Mouse (Mus musculus): ENCODE data around the gene Cemip2. TPM values are rescaled to one million over a fixed set of nuclear protein-coding genes. Genes with fewer than 3 reads are reported as not detected.

Gene Cemip2
- polyA plus RNA-seq, 1 experiment from 2014 or later: 13.0 TPM

DNA sequence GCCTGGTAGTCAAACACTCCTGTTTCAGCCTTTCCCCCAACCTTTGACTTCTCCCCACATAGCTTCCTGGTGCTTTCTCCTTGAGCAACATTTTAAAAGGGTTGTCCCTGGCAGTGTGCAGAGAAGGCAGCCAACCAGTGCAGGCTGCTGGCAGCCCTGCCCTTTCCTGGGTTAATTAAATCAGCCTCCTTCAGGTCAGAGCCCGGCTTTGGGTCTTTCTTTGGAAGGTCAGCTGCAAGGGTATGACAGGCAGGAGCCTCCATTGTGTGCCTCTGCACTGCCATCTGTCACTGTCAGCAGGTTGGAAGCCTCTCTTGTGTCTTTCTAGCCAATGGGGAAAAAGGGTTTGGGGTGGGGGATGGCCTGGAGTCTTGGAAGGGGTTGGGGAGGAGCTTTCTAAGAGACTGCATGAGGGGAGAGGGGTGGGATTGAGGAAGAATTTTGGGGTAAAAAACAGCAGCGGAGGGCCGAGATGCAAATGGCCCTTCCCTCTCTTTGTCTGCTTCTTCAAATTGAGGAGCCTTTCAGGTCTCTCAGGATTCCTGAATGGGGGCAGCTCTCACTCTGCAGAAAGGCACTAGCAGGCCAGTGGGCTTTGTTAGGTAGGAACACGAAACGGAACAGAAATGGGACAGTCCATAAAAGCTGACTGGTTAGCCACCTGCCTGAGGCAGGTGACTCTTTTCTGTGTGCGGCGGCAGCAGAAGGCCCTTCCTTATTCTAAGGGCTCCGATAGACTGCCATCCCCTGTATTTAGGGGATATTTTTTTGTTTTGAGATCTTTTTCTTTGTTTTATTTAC, 6.4 kb downstream of the Cemip2 start:
- Histone ChIP-seq H3K9ac (ENCODE audit: low read length) (no peak overlapping the region), H3K36me3 (ENCODE audit: control insufficient read depth, insufficient read depth, low read length) (no peaks in the 10 kb centered on the region), H3K27me3 (ENCODE audit: control insufficient read depth, insufficient read depth, low read length) (no peaks in the 10 kb centered on the region), H3K27ac (ENCODE audit: low read length) (peak overlapping the region; percentile 62), H3K4me3 (replicated peaks; ENCODE audit: low read length) (no peak overlapping the region), H3K9me3 (replicated peaks; ENCODE audit: control insufficient read depth, low read length) (no peaks in the 10 kb centered on the region), H3K4me2 (ENCODE audit: low read depth, low read length) (peak overlapping the region; percentile 39), H3K4me1 (ENCODE audit: control insufficient read depth, insufficient read depth, low read length) (peaks cover 32% of the 10 kb centered on the region)
- 38% methylated on average over 8 of the region's 8 CpGs for WGBS
- peak; percentile 71 for ATAC-seq (ENCODE audit: insufficient read depth, low FRiP score)

GRCm38 (mm10) chr19:21785132-21785528, 7.0 kb downstream of the Cemip2 start:
- 27% methylated on average over 3 of the region's 3 CpGs for WGBS

DNA sequence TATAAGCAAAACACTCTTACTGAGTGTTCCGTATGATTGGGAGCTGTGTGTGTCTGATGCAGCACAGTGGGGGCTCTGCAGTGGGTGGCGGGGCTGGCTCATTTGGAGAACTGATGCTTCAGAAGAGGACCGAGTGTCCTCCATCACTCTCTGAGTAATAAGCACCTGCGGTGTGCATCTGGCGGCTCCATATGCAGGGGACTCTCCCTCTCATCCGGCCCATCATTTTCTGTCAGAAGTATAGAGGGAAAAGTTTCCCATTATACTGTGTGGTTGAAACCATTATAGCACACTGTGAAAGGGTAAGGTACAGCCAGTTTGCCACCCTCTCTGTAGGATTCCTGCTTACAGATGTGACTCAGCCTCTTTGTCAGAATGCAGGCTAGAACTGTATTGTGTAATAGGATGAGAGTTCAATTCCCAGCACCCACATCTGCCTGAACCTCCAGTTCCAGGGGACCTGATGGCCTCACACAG, 8.9 kb downstream of the Cemip2 start:
- H3K9me3 ChIP-seq (replicated peaks; ENCODE audit: control insufficient read depth, low read length): no peaks in the 10 kb centered on the region
- H3K27ac ChIP-seq (ENCODE audit: low read length): no peak overlapping the region
- H3K4me3 ChIP-seq (replicated peaks; ENCODE audit: low read length): no peak overlapping the region
- no peak overlapping the region for H3K4me2 ChIP-seq (ENCODE audit: low read depth, low read length)
- H3K36me3 ChIP-seq (ENCODE audit: control insufficient read depth, insufficient read depth, low read length): no peaks in the 10 kb centered on the region
- H3K9ac ChIP-seq (ENCODE audit: low read length): no peak overlapping the region
- 73% methylated on average over 6 of the region's 6 CpGs for WGBS
- peaks cover 14% of the 10 kb centered on the region for H3K4me1 ChIP-seq (ENCODE audit: control insufficient read depth, insufficient read depth, low read length)
- no peak for ATAC-seq (ENCODE audit: insufficient read depth, low FRiP score)
- H3K27me3 ChIP-seq (ENCODE audit: control insufficient read depth, insufficient read depth, low read length): no peaks in the 10 kb centered on the region

More at GRCm38 (mm10) chr19:21785132-21785528, 7.0 kb downstream of the Cemip2 start:
- ATAC-seq (ENCODE audit: insufficient read depth, low FRiP score): peak; percentile 28; the same call in 1 of the 2 replicates
- Histone ChIP-seq H3K36me3 (ENCODE audit: control insufficient read depth, insufficient read depth, low read length) (no peaks in the 10 kb centered on the region), H3K9me3 (replicated peaks; ENCODE audit: control insufficient read depth, low read length) (no peaks in the 10 kb centered on the region), H3K4me2 (ENCODE audit: low read depth, low read length) (no peak overlapping the region), H3K9ac (ENCODE audit: low read length) (no peak overlapping the region), H3K27me3 (ENCODE audit: control insufficient read depth, insufficient read depth, low read length) (no peaks in the 10 kb centered on the region), H3K27ac (ENCODE audit: low read length) (no peak overlapping the region), H3K4me1 (ENCODE audit: control insufficient read depth, insufficient read depth, low read length) (peaks cover 26% of the 10 kb centered on the region), H3K4me3 (replicated peaks; ENCODE audit: low read length) (no peak overlapping the region)

GRCm38 (mm10) chr19:21788999-21789398, 10.9 kb downstream of the Cemip2 start:
- H3K4me1 ChIP-seq (ENCODE audit: control insufficient read depth, insufficient read depth, low read length): peaks cover 7% of the 10 kb centered on the region
- no peak overlapping the region for H3K4me3 ChIP-seq (replicated peaks; ENCODE audit: low read length)
- ATAC-seq (ENCODE audit: insufficient read depth, low FRiP score): no peak
- peaks cover 5% of the 10 kb centered on the region; the same call in 1 of the 2 replicates for H3K36me3 ChIP-seq (ENCODE audit: control insufficient read depth, insufficient read depth, low read length)
- H3K27me3 ChIP-seq (ENCODE audit: control insufficient read depth, insufficient read depth, low read length): no peaks in the 10 kb centered on the region
- H3K9me3 ChIP-seq (replicated peaks; ENCODE audit: control insufficient read depth, low read length): no peaks in the 10 kb centered on the region
- H3K4me2 ChIP-seq (ENCODE audit: low read depth, low read length): no peak overlapping the region
- WGBS: 48% methylated on average over 8 of the region's 8 CpGs
- no peak overlapping the region for H3K9ac ChIP-seq (ENCODE audit: low read length)
- H3K27ac ChIP-seq (ENCODE audit: low read length): no peak overlapping the region

DNA sequence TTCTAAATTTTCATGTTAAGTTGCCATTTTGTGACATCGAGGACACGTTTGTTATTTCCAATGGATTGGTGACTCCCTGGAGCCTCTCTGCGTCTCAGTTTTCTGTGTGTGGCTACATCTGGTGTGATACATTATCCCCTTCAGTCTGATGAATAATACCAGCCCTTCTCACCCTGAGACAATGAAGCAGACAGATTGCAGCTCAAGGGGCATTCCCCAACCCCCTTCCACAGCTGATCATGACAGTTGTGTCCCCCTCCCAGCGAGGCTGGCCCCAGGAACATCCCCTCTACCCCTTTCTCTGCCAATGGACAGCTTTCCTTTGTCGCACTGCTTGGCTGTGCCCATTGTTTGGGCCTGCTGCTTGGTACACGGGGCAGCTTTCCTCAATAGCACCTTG, 11.5 kb downstream of the Cemip2 start:
- H3K4me3 ChIP-seq (replicated peaks; ENCODE audit: low read length): no peak overlapping the region
- no peak for ATAC-seq (ENCODE audit: insufficient read depth, low FRiP score)
- 59% methylated on average over 6 of the region's 6 CpGs for WGBS

GRCm38 (mm10) chr19:21791386-21791785, 13.2 kb downstream of the Cemip2 start:
- Histone ChIP-seq H3K9ac (ENCODE audit: low read length) (no peak overlapping the region), H3K4me3 (replicated peaks; ENCODE audit: low read length) (no peak overlapping the region), H3K36me3 (ENCODE audit: control insufficient read depth, insufficient read depth, low read length) (peaks cover 8% of the 10 kb centered on the region), H3K9me3 (replicated peaks; ENCODE audit: control insufficient read depth, low read length) (no peaks in the 10 kb centered on the region), H3K27me3 (ENCODE audit: control insufficient read depth, insufficient read depth, low read length) (no peaks in the 10 kb centered on the region), H3K4me2 (ENCODE audit: low read depth, low read length) (no peak overlapping the region), H3K27ac (ENCODE audit: low read length) (no peak overlapping the region), H3K4me1 (ENCODE audit: control insufficient read depth, insufficient read depth, low read length) (no peaks in the 10 kb centered on the region)
- no peak for ATAC-seq (ENCODE audit: insufficient read depth, low FRiP score)
- 80% methylated on average over 3 of the region's 3 CpGs for WGBS

More for the DNA sequence above, 11.5 kb downstream of the Cemip2 start:
- H3K27ac ChIP-seq (ENCODE audit: low read length): no peak overlapping the region
- H3K9ac ChIP-seq (ENCODE audit: low read length): no peak overlapping the region
- H3K27me3 ChIP-seq (ENCODE audit: control insufficient read depth, insufficient read depth, low read length): no peaks in the 10 kb centered on the region
- peaks cover 2% of the 10 kb centered on the region for H3K4me1 ChIP-seq (ENCODE audit: control insufficient read depth, insufficient read depth, low read length)
- no peak overlapping the region for H3K4me2 ChIP-seq (ENCODE audit: low read depth, low read length)
- peaks cover 7% of the 10 kb centered on the region for H3K36me3 ChIP-seq (ENCODE audit: control insufficient read depth, insufficient read depth, low read length)
- no peaks in the 10 kb centered on the region for H3K9me3 ChIP-seq (replicated peaks; ENCODE audit: control insufficient read depth, low read length)

DNA sequence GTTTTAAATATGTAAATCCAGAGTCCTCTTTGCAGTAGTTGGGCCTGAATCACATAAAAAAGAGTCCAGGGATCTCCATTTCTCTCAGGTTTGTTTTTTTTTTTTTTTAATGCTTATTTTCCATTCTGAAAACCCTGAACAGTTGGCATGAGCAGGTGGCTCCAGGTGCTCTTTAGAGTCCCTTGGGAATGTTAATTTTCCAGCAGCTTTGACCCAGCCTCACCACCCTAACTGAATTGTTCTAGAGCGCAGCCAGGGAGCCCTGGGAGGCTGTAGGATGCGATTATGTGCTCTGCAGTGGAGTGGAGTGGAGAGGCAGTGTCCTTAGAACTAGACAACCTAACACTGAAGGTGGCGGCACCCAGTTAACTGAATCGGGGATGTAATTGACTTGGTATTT, 13.7 kb downstream of the Cemip2 start:
- Histone ChIP-seq H3K4me3 (replicated peaks; ENCODE audit: low read length) (no peak overlapping the region), H3K36me3 (ENCODE audit: control insufficient read depth, insufficient read depth, low read length) (peaks cover 8% of the 10 kb centered on the region), H3K27me3 (ENCODE audit: control insufficient read depth, insufficient read depth, low read length) (no peaks in the 10 kb centered on the region), H3K9me3 (replicated peaks; ENCODE audit: control insufficient read depth, low read length) (no peaks in the 10 kb centered on the region), H3K27ac (ENCODE audit: low read length) (no peak overlapping the region), H3K4me1 (ENCODE audit: control insufficient read depth, insufficient read depth, low read length) (no peaks in the 10 kb centered on the region), H3K4me2 (ENCODE audit: low read depth, low read length) (no peak overlapping the region), H3K9ac (ENCODE audit: low read length) (no peak overlapping the region)
- 91% methylated on average over 4 of the region's 4 CpGs for WGBS
- no peak for ATAC-seq (ENCODE audit: insufficient read depth, low FRiP score)

DNA sequence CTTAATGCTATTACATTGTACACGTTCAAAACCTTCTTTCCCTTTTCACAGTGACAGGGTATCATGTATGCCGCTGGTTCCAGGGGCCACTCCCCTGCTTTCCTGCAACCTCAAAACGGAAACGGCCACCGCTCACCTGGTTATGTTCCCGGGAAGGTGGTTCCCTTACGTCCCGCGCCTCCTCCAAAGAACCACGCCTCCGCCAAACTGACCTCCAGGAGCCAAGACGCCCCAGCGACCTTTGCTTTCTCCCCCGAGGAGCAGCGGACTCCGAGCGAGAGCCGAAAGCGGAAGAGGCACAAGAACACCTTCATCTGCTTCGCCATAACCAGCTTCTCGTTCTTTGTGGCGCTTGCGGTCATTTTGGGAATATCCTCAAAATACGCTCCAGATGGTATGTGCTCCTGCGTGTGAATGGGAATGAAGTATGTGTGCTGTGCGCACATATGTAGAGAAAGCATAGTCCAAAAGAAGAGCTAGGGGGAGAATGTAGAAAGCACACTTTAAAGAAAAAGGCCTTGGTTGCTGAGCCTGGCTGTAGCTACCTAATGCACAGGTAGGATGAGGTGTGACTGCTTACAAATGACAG, 14.5 kb downstream of the Cemip2 start:
- Histone ChIP-seq H3K4me1 (ENCODE audit: control insufficient read depth, insufficient read depth, low read length) (no peaks in the 10 kb centered on the region), H3K4me2 (ENCODE audit: low read depth, low read length) (no peak overlapping the region), H3K36me3 (ENCODE audit: control insufficient read depth, insufficient read depth, low read length) (peaks cover 8% of the 10 kb centered on the region), H3K9me3 (replicated peaks; ENCODE audit: control insufficient read depth, low read length) (no peaks in the 10 kb centered on the region), H3K4me3 (replicated peaks; ENCODE audit: low read length) (no peak overlapping the region), H3K27me3 (ENCODE audit: control insufficient read depth, insufficient read depth, low read length) (no peaks in the 10 kb centered on the region), H3K9ac (ENCODE audit: low read length) (no peak overlapping the region), H3K27ac (ENCODE audit: low read length) (no peak overlapping the region)
- no peak for ATAC-seq (ENCODE audit: insufficient read depth, low FRiP score)
- WGBS: 92% methylated on average over 26 of the region's 26 CpGs

GRCm38 (mm10) chr19:21794569-21794968, 16.4 kb downstream of the Cemip2 start:
- H3K9me3 ChIP-seq (replicated peaks; ENCODE audit: control insufficient read depth, low read length): no peaks in the 10 kb centered on the region
- WGBS: 89% methylated on average over 3 of the region's 3 CpGs
- H3K27me3 ChIP-seq (ENCODE audit: control insufficient read depth, insufficient read depth, low read length): no peaks in the 10 kb centered on the region
- H3K36me3 ChIP-seq (ENCODE audit: control insufficient read depth, insufficient read depth, low read length): peaks cover 8% of the 10 kb centered on the region
- no peak for ATAC-seq (ENCODE audit: insufficient read depth, low FRiP score)
- H3K4me2 ChIP-seq (ENCODE audit: low read depth, low read length): no peak overlapping the region
- H3K9ac ChIP-seq (ENCODE audit: low read length): no peak overlapping the region
- peaks cover 7% of the 10 kb centered on the region for H3K4me1 ChIP-seq (ENCODE audit: control insufficient read depth, insufficient read depth, low read length)
- no peak overlapping the region for H3K27ac ChIP-seq (ENCODE audit: low read length)
- H3K4me3 ChIP-seq (replicated peaks; ENCODE audit: low read length): no peak overlapping the region
